17 mouse cellular contexts compared by ENCODE assay signal in genomic region chr13:7429271-7429670, GRCm38 (mm10).
"Had no signal": no experiment of that assay in that cellular context is flagged by ENCODE, and none has a peak within 500 bp of the region (broad histone marks: within the 10 kb centered on the region; RNA-seq: fewer than 3 reads in every experiment).

No protein-coding gene starts in this region.

- H3K4me3 ChIP-seq: lung, embryonic 15.5 days; megakaryocyte, embryonic 14.5 days; midbrain, embryonic 13.5 days; midbrain, embryonic 15.5 days; neural tube, embryonic 12.5 days; stomach, embryonic 15.5 days had no signal

- H3K27me3 ChIP-seq: lung, embryonic 15.5 days; megakaryocyte, embryonic 14.5 days; midbrain, embryonic 13.5 days; midbrain, embryonic 15.5 days; neural tube, embryonic 12.5 days; stomach, embryonic 15.5 days had no signal

- H3K4me1 ChIP-seq: lung, embryonic 15.5 days; megakaryocyte, embryonic 14.5 days; midbrain, embryonic 13.5 days; midbrain, embryonic 15.5 days; neural tube, embryonic 12.5 days; stomach, embryonic 15.5 days had no signal

- H3K9me3 ChIP-seq: lung, embryonic 15.5 days; megakaryocyte, embryonic 14.5 days; midbrain, embryonic 13.5 days; midbrain, embryonic 15.5 days; neural tube, embryonic 12.5 days; stomach, embryonic 15.5 days had no signal

- H3K4me2 ChIP-seq: lung, embryonic 15.5 days; midbrain, embryonic 11.5 days; midbrain, embryonic 13.5 days; midbrain, embryonic 15.5 days; neural tube, embryonic 12.5 days; stomach, embryonic 15.5 days had no signal

- H3K9ac ChIP-seq: liver, postnatal 0 days; lung, embryonic 15.5 days; midbrain, embryonic 13.5 days; midbrain, embryonic 15.5 days; neural tube, embryonic 12.5 days; stomach, embryonic 15.5 days had no signal

- ATAC-seq: liver, postnatal 0 days; lung, postnatal 0 days; midbrain, embryonic 13.5 days; midbrain, embryonic 15.5 days had no signal

- H3K27ac ChIP-seq: lung, embryonic 15.5 days; macrophage; midbrain, embryonic 13.5 days; midbrain, embryonic 15.5 days; neural tube, embryonic 12.5 days; stomach, embryonic 15.5 days; stomach, postnatal 0 days had no signal

- H3K36me3 ChIP-seq: lung, embryonic 15.5 days; midbrain, embryonic 13.5 days; midbrain, embryonic 15.5 days; neural tube, embryonic 12.5 days; stomach, embryonic 15.5 days had no signal

- DNase-seq: liver, postnatal 0 days; lung, adult 2 months; lung, postnatal 14 days; lung, postnatal 36 days; right cerebral cortex, postnatal 14 days; thymus, adult 2 months; thymus, postnatal 36 days had no signal
